Mouse (Mus musculus) intestine, embryonic 14.5 days (tissue): ENCODE results near the gene Zdhhc13. TPM values are rescaled to one million over a fixed set of nuclear protein-coding genes. Genes with fewer than 3 reads are reported as not detected.

Source experiments
- ATAC-seq: fragments of 200-750 bp; cut with Nextera tagmentation; replicated peaks from 2 replicates; pipeline ENCODE4 v1.8.0; 2017; ENCODE audit warnings: low read depth, moderate number of reproducible peaks, moderate TSS enrichment, moderate library complexity; ENCODE audit not compliant: low FRiP score, low TSS enrichment
- DNase-seq: peaks from one replicate; pipeline ENCODE4 v3.0.0-alpha.2; 2018; ENCODE audit warnings: low spot score
- H3K27ac ChIP-seq: fragments of 300-500 bp; sonication (generic); 2 replicates; pipeline ENCODE4 v1.5.1; 2014; ENCODE audit warnings: low read depth, mild to moderate bottlenecking, control low read depth
- H3K27me3 ChIP-seq: fragments of 300-500 bp; sonication (generic); replicated peaks from 2 replicates; pipeline ENCODE4 v1.6.1; 2014; ENCODE audit warnings: low read length, control low read depth; ENCODE audit not compliant: control insufficient read depth, insufficient read depth
- H3K36me3 ChIP-seq: fragments of 300-500 bp; sonication (generic); 2 replicates; pipeline ENCODE4 v1.6.1; 2014; ENCODE audit warnings: low read length, control low read depth; ENCODE audit not compliant: control insufficient read depth, insufficient read depth
- H3K4me1 ChIP-seq: fragments of 300-500 bp; sonication (generic); replicated peaks from 2 replicates; pipeline ENCODE4 v1.6.1; 2014; ENCODE audit warnings: low read length, control low read depth, mixed read lengths; ENCODE audit not compliant: control insufficient read depth, insufficient read depth
- H3K4me2 ChIP-seq: fragments of 300-500 bp; sonication (generic); 2 replicates; pipeline ENCODE4 v1.6.1; 2014; ENCODE audit warnings: low read length
- H3K4me3 ChIP-seq: fragments of 300-500 bp; sonication (generic); 2 replicates; pipeline ENCODE4 v1.5.1; 2014; ENCODE audit warnings: low read depth, low read length, control low read depth, mixed read lengths
- H3K9ac ChIP-seq: fragments of 300-500 bp; sonication (generic); 2 replicates; pipeline ENCODE4 v1.6.1; 2014; ENCODE audit warnings: mild to moderate bottlenecking, low read length
- H3K9me3 ChIP-seq: fragments of 300-500 bp; sonication (generic); 2 replicates; pipeline ENCODE4 v1.6.1; 2016; ENCODE audit warnings: low read length, control low read depth; ENCODE audit not compliant: control insufficient read depth
- WGBS: fragments of 180-500 bp; shearing (Covaris S2); extraction: QIAGEN DNeasy Blood & Tissue Kit; methylation state at CpG from one replicate; pipeline ENCODE4 v1.1.7; 2014; 5-methylcytosine and 5-hydroxymethylcytosine counted together
- polyA plus RNA-seq: library from polyadenylated mRNA; unstranded; fragments of >200 nt; fragmentation: Nextera tagmentation; extraction: Ambion mirVana; gene quantifications from 2 replicates; pipeline ENCODE4 v1.2.1, GENCODE M21; 2014

Gene Zdhhc13
- polyA plus RNA-seq, 1 experiment from 2014 or later = 39.0 TPM

DNA sequence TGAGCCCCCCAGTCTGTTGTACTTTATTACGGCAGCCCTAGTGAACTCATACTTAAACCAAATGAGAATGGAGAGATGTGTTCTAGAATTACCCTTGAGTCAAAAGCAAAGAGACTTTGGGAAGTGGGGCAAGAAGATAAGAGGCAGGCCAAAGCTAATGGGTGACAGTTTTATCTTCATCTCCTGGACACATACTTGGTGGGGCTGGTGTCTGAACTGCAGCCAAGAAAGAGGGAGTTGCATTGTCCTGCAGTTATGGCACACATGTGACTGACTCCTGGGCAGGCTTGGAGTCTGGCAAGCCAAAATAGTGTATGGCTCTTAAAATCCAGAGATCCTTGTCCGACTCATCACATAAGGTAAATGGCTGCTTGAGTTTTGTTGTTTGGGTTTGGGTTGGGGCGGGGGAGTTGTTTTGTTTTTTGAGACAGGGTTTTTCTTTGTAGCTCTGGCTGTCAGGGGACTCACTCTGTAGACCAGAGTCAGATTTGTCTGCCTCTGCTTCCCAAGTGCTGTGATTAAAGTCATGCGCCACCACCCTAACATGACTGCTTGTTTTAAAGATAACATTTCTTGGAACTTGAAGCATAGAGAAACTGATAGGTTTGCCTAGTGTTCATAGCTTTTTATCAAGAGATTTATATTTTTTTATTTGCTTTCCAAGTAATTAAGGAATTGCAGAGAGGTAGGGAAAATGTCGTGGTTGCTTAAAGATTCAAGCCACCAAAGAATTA is 40.5 kb downstream of the Zdhhc13 start:
- Histone ChIP-seq H3K36me3 (peaks cover 36% of the 10 kb centered on the region), H3K27ac (no peak overlapping the region), H3K9ac (no peak overlapping the region), H3K4me1 (no peaks in the 10 kb centered on the region), H3K4me3 (no peak overlapping the region), H3K9me3 (no peaks in the 10 kb centered on the region), H3K4me2 (no peak overlapping the region), H3K27me3 (no peaks in the 10 kb centered on the region)
- DNase-seq = no peak
- ATAC-seq = no peak
- WGBS = 79% methylated on average over 5 of the region's 5 CpGs

DNA sequence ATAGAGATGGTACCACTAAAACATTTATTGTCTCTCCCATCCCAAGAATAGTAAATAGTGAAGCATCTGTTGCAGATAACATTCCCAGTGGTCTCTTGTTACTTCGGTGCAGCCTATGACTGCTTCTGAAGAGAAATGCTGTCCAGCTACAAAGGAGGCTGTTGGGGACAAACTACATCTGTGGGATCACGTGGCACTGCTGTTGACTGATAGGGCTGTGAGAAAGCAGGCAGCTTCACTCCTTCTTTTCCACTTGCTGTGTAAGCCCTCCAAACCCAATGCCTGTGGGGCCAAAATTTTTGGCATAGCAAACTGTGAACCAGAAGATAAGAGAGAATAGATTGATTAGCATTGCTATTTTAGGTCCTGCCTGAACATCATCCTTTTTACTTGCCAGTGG is 41.6 kb downstream of the Zdhhc13 start:
- ATAC-seq = no peak
- H3K4me3 ChIP-seq = no peak overlapping the region
- no peaks in the 10 kb centered on the region for H3K9me3 ChIP-seq
- no peak overlapping the region for H3K9ac ChIP-seq
- H3K27me3 ChIP-seq = no peaks in the 10 kb centered on the region
- H3K4me1 ChIP-seq = no peaks in the 10 kb centered on the region
- H3K4me2 ChIP-seq = no peak overlapping the region
- peaks cover 26% of the 10 kb centered on the region for H3K36me3 ChIP-seq
- DNase-seq = no peak
- no peak overlapping the region for H3K27ac ChIP-seq
- WGBS = 38% methylated on average over 2 of the region's 2 CpGs

DNA sequence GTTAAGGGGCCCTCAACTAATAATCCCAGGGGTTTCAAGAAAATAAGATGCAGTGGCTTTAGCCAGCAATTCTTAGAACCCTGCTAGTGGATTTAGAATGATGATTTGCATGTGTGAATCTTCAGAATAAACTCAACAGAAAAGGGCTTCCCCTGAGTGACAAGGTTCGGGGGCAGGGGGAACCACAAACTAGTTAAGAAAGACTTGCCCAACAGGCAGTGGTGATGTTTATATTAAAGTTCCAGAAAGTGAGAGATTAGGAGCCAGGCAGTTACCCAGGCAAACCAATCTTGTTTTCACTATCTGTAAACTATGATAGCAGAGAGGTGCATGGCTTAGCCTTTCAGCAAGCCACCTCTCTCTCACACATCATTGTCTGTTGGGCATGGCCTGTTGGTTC is 43.9 kb downstream of the Zdhhc13 start:
- peaks cover 4% of the 10 kb centered on the region for H3K36me3 ChIP-seq
- H3K4me2 ChIP-seq = no peak overlapping the region
- H3K9me3 ChIP-seq = no peaks in the 10 kb centered on the region
- no peak for ATAC-seq
- 54% methylated on average over 1 of the region's 1 CpGs for WGBS
- H3K4me1 ChIP-seq = no peaks in the 10 kb centered on the region
- H3K9ac ChIP-seq = no peak overlapping the region
- H3K4me3 ChIP-seq = no peak overlapping the region
- no peaks in the 10 kb centered on the region for H3K27me3 ChIP-seq
- no peak overlapping the region for H3K27ac ChIP-seq
- no peak for DNase-seq

DNA sequence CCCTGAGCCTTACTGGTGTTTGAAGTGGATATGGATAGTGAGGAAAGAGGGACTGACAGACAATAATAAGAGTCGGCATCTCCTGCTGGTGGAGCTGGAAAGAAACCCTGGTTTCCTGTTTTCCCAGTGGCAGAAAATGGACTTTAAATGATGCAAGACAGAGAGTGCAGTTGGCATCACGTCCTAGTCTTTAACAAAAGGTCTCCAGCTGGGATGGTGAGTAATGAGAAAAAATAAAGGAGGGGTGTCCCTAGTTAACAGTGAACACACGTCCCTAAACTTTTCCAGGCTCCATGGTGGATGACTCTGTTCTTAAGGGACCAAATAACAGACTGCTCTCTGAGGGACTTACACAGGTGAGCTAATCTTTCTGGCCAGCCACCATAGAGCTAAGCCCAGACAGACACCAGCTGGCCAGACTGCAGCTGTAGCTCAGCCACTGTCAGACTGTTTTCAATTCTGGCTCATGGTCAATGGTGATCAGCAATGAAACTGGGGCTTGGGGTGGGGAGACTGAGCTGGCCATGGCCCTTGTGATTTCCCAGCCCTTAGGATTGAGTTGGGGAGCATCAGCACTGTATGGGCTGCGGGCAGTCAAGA is 45.7 kb downstream of the Zdhhc13 start:
- Histone ChIP-seq H3K27me3 (no peaks in the 10 kb centered on the region), H3K4me3 (no peak overlapping the region), H3K27ac (no peak overlapping the region), H3K9me3 (no peaks in the 10 kb centered on the region), H3K4me1 (no peaks in the 10 kb centered on the region), H3K36me3 (no peaks in the 10 kb centered on the region), H3K4me2 (no peak overlapping the region), H3K9ac (no peak overlapping the region)
- no peak for DNase-seq
- 68% methylated on average over 4 of the region's 4 CpGs for WGBS
- ATAC-seq = no peak

DNA sequence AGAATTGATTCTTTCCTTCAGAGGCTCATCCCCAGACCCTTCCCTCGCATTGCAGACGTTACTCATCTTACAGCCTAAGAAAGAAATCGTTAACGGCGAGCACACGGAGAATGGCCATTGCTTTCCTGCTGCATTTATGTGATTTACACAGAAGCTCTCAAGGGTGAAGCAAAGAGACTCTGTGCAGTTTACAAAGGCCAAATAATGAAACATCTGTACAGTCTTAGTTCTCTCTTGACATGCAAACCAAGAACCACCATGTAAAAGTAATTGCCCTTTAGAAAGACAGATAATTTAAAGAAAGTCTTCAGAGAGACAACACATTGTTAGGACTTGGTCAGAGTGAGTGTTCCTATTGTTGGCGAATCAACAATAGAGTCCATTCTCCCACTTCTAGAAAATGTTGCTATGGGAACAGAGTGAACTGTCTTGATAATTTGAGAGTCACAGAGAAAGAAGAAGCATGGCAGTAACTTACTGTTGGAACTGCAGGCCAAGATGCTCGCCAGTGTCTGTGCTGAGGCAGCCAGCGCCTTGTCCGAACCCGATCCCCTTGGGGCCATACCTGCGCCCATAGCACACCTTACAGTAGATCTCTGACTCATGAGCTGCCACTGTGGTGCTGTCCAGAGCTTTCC is 46.3 kb downstream of the Zdhhc13 start:
- Histone ChIP-seq H3K4me3 (no peak overlapping the region), H3K36me3 (no peaks in the 10 kb centered on the region), H3K27ac (no peak overlapping the region), H3K9ac (no peak overlapping the region), H3K4me1 (no peaks in the 10 kb centered on the region), H3K4me2 (no peak overlapping the region), H3K9me3 (no peaks in the 10 kb centered on the region), H3K27me3 (no peaks in the 10 kb centered on the region)
- WGBS = 78% methylated on average over 12 of the region's 12 CpGs
- ATAC-seq (no peak), DNase-seq (no peak)

DNA sequence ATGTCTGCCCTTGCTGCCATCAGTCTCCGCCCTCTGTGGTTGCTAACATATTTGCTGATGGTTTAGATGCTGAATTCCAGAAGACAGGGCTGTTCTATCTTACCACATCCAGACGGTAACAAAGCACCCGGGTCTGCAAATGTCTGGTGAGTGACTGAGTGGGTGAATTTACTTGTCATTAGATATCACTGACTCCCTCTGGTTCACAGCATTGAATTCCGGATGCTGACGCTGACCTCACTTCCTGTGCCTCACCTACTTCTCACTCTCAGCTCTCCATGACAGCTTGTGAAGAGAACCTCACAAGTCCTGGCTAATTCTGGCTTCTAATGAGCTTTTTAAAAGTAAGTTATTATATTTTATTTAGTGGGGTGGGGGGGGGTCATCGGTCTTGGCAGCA is 48.1 kb downstream of the Zdhhc13 start:
- H3K9ac ChIP-seq = no peak overlapping the region
- no peak overlapping the region for H3K27ac ChIP-seq
- H3K4me1 ChIP-seq = no peaks in the 10 kb centered on the region
- no peaks in the 10 kb centered on the region for H3K9me3 ChIP-seq
- ATAC-seq (no peak), DNase-seq (no peak)
- WGBS = 63% methylated on average over 6 of the region's 6 CpGs
- no peak overlapping the region for H3K4me3 ChIP-seq
- H3K4me2 ChIP-seq = no peak overlapping the region
- no peaks in the 10 kb centered on the region for H3K36me3 ChIP-seq
- H3K27me3 ChIP-seq = no peaks in the 10 kb centered on the region

DNA sequence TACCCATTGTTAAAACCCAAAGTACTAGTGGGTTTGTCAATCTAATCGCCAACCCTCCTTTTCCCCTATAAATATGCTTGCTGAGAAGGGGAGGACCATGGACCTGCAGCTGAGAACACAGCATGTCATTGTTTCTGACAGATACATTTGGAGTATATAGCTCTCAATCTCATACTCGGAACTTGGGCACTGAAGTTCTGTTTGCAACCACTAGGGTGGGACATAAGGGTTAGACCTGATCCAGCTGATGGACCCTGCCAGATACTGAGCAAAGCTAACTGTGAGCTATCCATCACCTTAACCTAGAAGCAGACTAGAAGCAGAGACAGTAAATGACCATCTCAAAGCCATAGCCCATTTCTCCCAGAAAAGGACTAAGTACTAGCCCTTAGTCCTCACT is 49.6 kb downstream of the Zdhhc13 start:
- Histone ChIP-seq H3K27ac (no peak overlapping the region), H3K27me3 (no peaks in the 10 kb centered on the region), H3K9me3 (no peaks in the 10 kb centered on the region), H3K4me1 (no peaks in the 10 kb centered on the region), H3K4me2 (no peak overlapping the region), H3K36me3 (no peaks in the 10 kb centered on the region), H3K4me3 (no peak overlapping the region), H3K9ac (no peak overlapping the region)
- ATAC-seq (no peak), DNase-seq (no peak)
- 67% methylated on average over 2 of the region's 2 CpGs for WGBS

DNA sequence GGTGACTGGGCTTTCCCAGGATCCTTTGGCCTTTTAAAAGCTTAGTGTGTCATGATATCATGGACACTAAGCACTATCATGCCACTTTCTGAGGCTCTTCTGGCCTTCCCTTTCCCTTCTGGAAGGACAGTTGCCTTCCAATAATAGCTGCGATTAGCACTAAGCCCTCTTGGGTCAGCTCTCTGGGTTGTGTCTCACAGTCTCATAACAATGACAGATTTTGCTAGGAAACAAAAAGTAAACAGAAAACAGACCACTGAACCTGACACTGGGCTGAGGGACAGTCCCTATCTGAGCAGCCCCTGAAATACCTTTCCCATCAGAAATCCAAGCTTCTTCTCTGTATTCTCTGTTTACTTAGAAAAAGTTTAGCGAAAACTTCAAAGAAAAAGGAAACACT is 51.7 kb downstream of the Zdhhc13 start:
- DNase-seq = no peak
- H3K27me3 ChIP-seq = no peaks in the 10 kb centered on the region
- H3K27ac ChIP-seq = no peak overlapping the region
- H3K9ac ChIP-seq = no peak overlapping the region
- ATAC-seq = no peak
- H3K4me3 ChIP-seq = no peak overlapping the region
- H3K4me2 ChIP-seq = no peak overlapping the region
- H3K36me3 ChIP-seq = no peaks in the 10 kb centered on the region
- H3K9me3 ChIP-seq = no peaks in the 10 kb centered on the region
- 50% methylated on average over 2 of the region's 2 CpGs for WGBS
- peaks cover 6% of the 10 kb centered on the region; the same call in 1 of the 2 replicates for H3K4me1 ChIP-seq
